In genomic region chr13:106907273-106907672, GRCm38 (mm10) we compare ENCODE assay signal across 29 mouse cellular contexts. TPM values are rescaled to one million over a fixed set of nuclear protein-coding genes. Genes with fewer than 3 reads are reported as not detected.
DNase-seq lines count a peak whose midpoint lies in the region; ATAC-seq and TF ChIP-seq lines count a peak whose summit lies in the region.
"Had no signal": no experiment of that assay in that cellular context is flagged by ENCODE, and none has a peak within 500 bp of the region (broad histone marks: within the 10 kb centered on the region; RNA-seq: fewer than 3 reads in every experiment).

No protein-coding gene starts in this region.

- H3K9me3 ChIP-seq in hindbrain, embryonic 16.5 days (ENCODE audit: control insufficient read depth, low read length) = no peaks in the 10 kb centered on the region
- H3K9me3 ChIP-seq in hindbrain, embryonic 13.5 days = no peaks in the 10 kb centered on the region
- no peaks in the 10 kb centered on the region for H3K9me3 ChIP-seq in E14TG2a.4 (ENCODE audit: low read length)
- H3K9me3 ChIP-seq: embryonic facial prominence, embryonic 13.5 days; forebrain, embryonic 10.5 days; forebrain, embryonic 15.5 days; limb, embryonic 10.5 days; limb, embryonic 15.5 days; liver, embryonic 13.5 days; midbrain, embryonic 15.5 days had no signal

- ATAC-seq in hindbrain, embryonic 16.5 days = peak; percentile 56; the same call in 1 of the 2 replicates
- ATAC-seq in hindbrain, embryonic 13.5 days (ENCODE audit: low FRiP score) = no peak
- ATAC-seq: activated CD4-positive, CD25-positive, alpha-beta regulatory T cell, adult 4 months; forebrain, embryonic 15.5 days; intestine, embryonic 16.5 days; midbrain, embryonic 15.5 days had no signal

- no peak for TF ChIP-seq POLR2A in thymus, adult 2 months (IDR thresholded peaks at IDR 0.05; ENCODE audit: control insufficient read depth, extremely low read depth, insufficient read depth, low read length, poor library complexity)

- H3K36me3 ChIP-seq in hindbrain, embryonic 16.5 days (ENCODE audit: control insufficient read depth, insufficient read depth, low read length) = peaks cover 7% of the 10 kb centered on the region; the same call in 1 of the 2 replicates
- H3K36me3 ChIP-seq in hindbrain, embryonic 13.5 days = peaks cover 42% of the 10 kb centered on the region
- peaks cover 84% of the 10 kb centered on the region for H3K36me3 ChIP-seq in E14TG2a.4 (ENCODE audit: insufficient read depth, low read length)
- H3K36me3 ChIP-seq in thymus, adult 2 months (ENCODE audit: control insufficient read depth, insufficient read depth, low read length) = peaks cover 8% of the 10 kb centered on the region

- no peak for TF ChIP-seq CTCF in E14TG2a.4 (conservative IDR thresholded peaks at IDR 0.05; ENCODE audit: low read length)
- TF ChIP-seq CTCF in thymus, adult 2 months (IDR thresholded peaks at IDR 0.05; ENCODE audit: borderline replicate concordance, control insufficient read depth, extremely low read depth, insufficient read depth, low read length, poor library complexity) = no peak

- H3K4me3 ChIP-seq in hindbrain, embryonic 16.5 days (ENCODE audit: low read length) = no peak overlapping the region
- no peak overlapping the region for H3K4me3 ChIP-seq in hindbrain, embryonic 13.5 days
- H3K4me3 ChIP-seq in E14TG2a.4 (replicated peaks; ENCODE audit: low read length) = peak overlapping the region; percentile 29; the same call in 1 of the 2 replicates
- no peak overlapping the region for H3K4me3 ChIP-seq in thymus, adult 2 months (ENCODE audit: control insufficient read depth, insufficient read depth, low read length)
- H3K4me3 ChIP-seq: embryonic facial prominence, embryonic 13.5 days; forebrain, embryonic 10.5 days; forebrain, embryonic 15.5 days; limb, embryonic 10.5 days; limb, embryonic 15.5 days; liver, embryonic 13.5 days; midbrain, embryonic 15.5 days had no signal

- H3K9ac ChIP-seq in hindbrain, embryonic 16.5 days (ENCODE audit: low read depth, low read length) = no peak overlapping the region
- H3K9ac ChIP-seq in hindbrain, embryonic 13.5 days = no peak overlapping the region
- H3K9ac ChIP-seq: embryonic facial prominence, embryonic 13.5 days; forebrain, embryonic 15.5 days; limb, embryonic 15.5 days; liver, embryonic 13.5 days; lung, embryonic 14.5 days; midbrain, embryonic 15.5 days had no signal

- no peaks in the 10 kb centered on the region for H3K27me3 ChIP-seq in hindbrain, embryonic 16.5 days (replicated peaks; ENCODE audit: control insufficient read depth, insufficient read depth, low read length)
- no peaks in the 10 kb centered on the region for H3K27me3 ChIP-seq in hindbrain, embryonic 13.5 days
- no peaks in the 10 kb centered on the region for H3K27me3 ChIP-seq in E14TG2a.4 (ENCODE audit: insufficient read depth, low read length)
- no peaks in the 10 kb centered on the region for H3K27me3 ChIP-seq in thymus, adult 2 months (ENCODE audit: control insufficient read depth, insufficient read depth, low read length)
- H3K27me3 ChIP-seq: embryonic facial prominence, embryonic 13.5 days; forebrain, embryonic 15.5 days; limb, embryonic 15.5 days; liver, embryonic 13.5 days; midbrain, embryonic 15.5 days had no signal

- WGBS in hindbrain, embryonic 16.5 days = 95% methylated on average over 4 of the region's 4 CpGs
- 97% methylated on average over 4 of the region's 4 CpGs for WGBS in hindbrain, embryonic 13.5 days
- 99% methylated on average over 4 of the region's 4 CpGs for WGBS in thymus, adult 2 months

- H3K27ac ChIP-seq in hindbrain, embryonic 16.5 days (ENCODE audit: low read depth, low read length) = no peak overlapping the region
- no peak overlapping the region for H3K27ac ChIP-seq in hindbrain, embryonic 13.5 days
- H3K27ac ChIP-seq in thymus, adult 2 months (ENCODE audit: control insufficient read depth, insufficient read depth, low read length) = no peak overlapping the region
- H3K27ac ChIP-seq: embryonic facial prominence, embryonic 13.5 days; forebrain, embryonic 10.5 days; forebrain, embryonic 15.5 days; limb, embryonic 10.5 days; limb, embryonic 15.5 days; liver, embryonic 13.5 days; midbrain, embryonic 15.5 days had no signal

- H3K4me1 ChIP-seq in hindbrain, embryonic 16.5 days (ENCODE audit: control insufficient read depth, insufficient read depth, low read depth, low read length) = no peaks in the 10 kb centered on the region
- 0 out of 2 replicates have a peak, but pooled peaks cover 2% of the 10 kb centered on the region for H3K4me1 ChIP-seq in hindbrain, embryonic 13.5 days (replicated peaks)
- peaks cover 48% of the 10 kb centered on the region for H3K4me1 ChIP-seq in E14TG2a.4 (replicated peaks; ENCODE audit: low read depth, low read length)
- H3K4me1 ChIP-seq in thymus, adult 2 months (replicated peaks; ENCODE audit: control insufficient read depth, insufficient read depth, low read length) = no peaks in the 10 kb centered on the region
- H3K4me1 ChIP-seq: embryonic facial prominence, embryonic 13.5 days; forebrain, embryonic 10.5 days; limb, embryonic 10.5 days; limb, embryonic 15.5 days; midbrain, embryonic 15.5 days had no signal

- H3K4me2 ChIP-seq in hindbrain, embryonic 16.5 days (ENCODE audit: low read length) = no peak overlapping the region
- no peak overlapping the region for H3K4me2 ChIP-seq in hindbrain, embryonic 13.5 days
- H3K4me2 ChIP-seq: embryonic facial prominence, embryonic 13.5 days; forebrain, embryonic 15.5 days; heart, embryonic 11.5 days; limb, embryonic 15.5 days; liver, embryonic 13.5 days; lung, embryonic 14.5 days; midbrain, embryonic 15.5 days had no signal

- peak; percentile 55 for DNase-seq in cerebellum, adult 11-12 months
- peak; percentile 59 for DNase-seq in cerebellum, adult 9-11 months
- DNase-seq in thymus, adult 2 months = no peak
- no peak for DNase-seq in B cell, adult 2 months
- DNase-seq in layer of hippocampus, postnatal 25 days (ENCODE audit: extremely low spot score in 1 of 2, low spot score in 1 of 2) = no peak
- DNase-seq: adrenal gland, adult 2 months; adrenal gland, postnatal 36 days; gastrocnemius, postnatal 25 days; heart, adult 11 months; kidney, adult 9 months; kidney, postnatal 10 days; layer of hippocampus, adult 9-11 months; liver, embryonic 13.5 days; lung, embryonic 14.5 days; lung, postnatal 14 days; right cerebral cortex, postnatal 25 days; thymus, postnatal 25 days had no signal

RNA-seq across cellular contexts. Expression of gene Ipo11, which starts 29.5 kb away (rescaled TPM):
- 43.3 and 43.5 TPM in 2 replicates for polyA plus RNA-seq in hindbrain, embryonic 16.5 days (2015; fragmentation: Nextera tagmentation; extraction: Ambion mirVana)
- polyA plus RNA-seq in hindbrain, embryonic 13.5 days (2015; fragmentation: Nextera tagmentation; extraction: Ambion mirVana) = 37.8 and 38.9 TPM in 2 replicates
- 20.8 and 25.1 TPM in 2 replicates for polyA plus RNA-seq in thymus, adult 2 months (2012; rRNA removed)
- 10 to 100 TPM; 59.6 to 67.9 TPM for total RNA-seq in layer of hippocampus, postnatal 25 days (2021)

RNA-seq across cellular contexts. Expression of gene Dimt1, which starts 39.7 kb away (rescaled TPM):
- polyA plus RNA-seq in hindbrain, embryonic 16.5 days (2015; fragmentation: Nextera tagmentation; extraction: Ambion mirVana) = 38.7 and 39.3 TPM in 2 replicates
- polyA plus RNA-seq in hindbrain, embryonic 13.5 days (2015; fragmentation: Nextera tagmentation; extraction: Ambion mirVana) = 37.3 and 39.8 TPM in 2 replicates
- polyA plus RNA-seq in thymus, adult 2 months (2012; rRNA removed) = 8.0 and 8.6 TPM in 2 replicates
- 10 to 100 TPM; 19.5 to 25.0 TPM for total RNA-seq in layer of hippocampus, postnatal 25 days (2021)

Comparison
In these comparisons a context has a peak if more than half of its experiments do, and no peak if none do; other contexts are left out.
1. DNase-seq: peak in cerebellum, adult 11-12 months (single experiment) and cerebellum, adult 9-11 months (single experiment); none in thymus, adult 2 months (single experiment), B cell, adult 2 months (0 of 2) and layer of hippocampus, postnatal 25 days (0 of 2).